Mouse (Mus musculus) myocyte (in vitro differentiated cells): ENCODE measurements around the gene Dpf2.

ENCODE experiments used
- E2F4 ChIP-seq: IDR thresholded peaks from one replicate; pipeline ENCODE4 v1.6.1; 2011; ENCODE audit warnings: mild to moderate bottlenecking, control low read depth, moderate library complexity; ENCODE audit not compliant: insufficient read depth
- POLR2A ChIP-seq: IDR thresholded peaks from one replicate; pipeline ENCODE4 v1.6.1; 2011; ENCODE audit warnings: low read depth, mild to moderate bottlenecking, control low read depth, moderate library complexity; ENCODE audit not compliant: insufficient read length

DNA sequence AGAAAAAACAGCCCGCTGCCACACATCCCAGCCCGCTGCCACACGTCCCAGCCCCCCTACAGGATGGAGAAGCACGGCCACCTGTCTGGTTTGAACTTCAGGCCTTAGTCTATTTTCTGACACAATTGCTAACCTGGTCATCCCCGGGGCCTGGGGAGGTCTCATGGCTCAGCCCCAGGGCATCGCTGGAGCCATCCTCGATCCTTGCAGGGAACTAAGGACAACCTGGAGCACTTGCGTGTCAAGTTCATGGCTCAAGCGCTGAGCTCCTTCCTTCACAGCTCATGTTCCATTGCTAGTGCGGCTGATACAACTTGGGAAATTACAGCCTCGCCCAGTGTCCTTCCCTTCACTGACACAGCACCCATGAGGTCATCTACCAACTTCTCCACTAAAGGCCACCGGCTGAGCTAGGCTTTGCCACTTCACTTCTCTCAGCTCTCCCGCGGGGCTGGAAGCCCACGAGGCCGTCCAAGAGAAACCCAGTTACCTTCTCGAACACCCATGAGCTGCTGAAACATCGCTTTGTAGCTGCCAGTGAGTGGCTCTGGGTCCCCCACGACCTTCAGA is 40.5 kb upstream of the Dpf2 start:
- no peak for TF ChIP-seq POLR2A
- TF ChIP-seq E2F4: no peak
